Mouse (Mus musculus): ENCODE data around the gene Galr2. TPM values are rescaled to one million over a fixed set of nuclear protein-coding genes. Genes with fewer than 3 reads are reported as not detected.

Gene Galr2
- polyA plus RNA-seq, 1 experiment from 2014 or later = 0.25 TPM

- 11% methylated on average over 18 of the region's 19 CpGs for WGBS
- no peaks in the 10 kb centered on the region for H3K36me3 ChIP-seq (ENCODE audit: control insufficient read depth, insufficient read depth, low read length)
- peak overlapping the region; percentile 43 for H3K9ac ChIP-seq (ENCODE audit: low read depth, low read length)
- H3K9me3 ChIP-seq (ENCODE audit: control insufficient read depth, low read length) = no peaks in the 10 kb centered on the region
- peak; percentile 52 for ATAC-seq
- H3K4me3 ChIP-seq (ENCODE audit: low read length) = no peak overlapping the region; the same call in 1 of the 2 replicates
- H3K4me1 ChIP-seq (ENCODE audit: control insufficient read depth, insufficient read depth, low read depth, low read length) = peaks cover 54% of the 10 kb centered on the region
- peak overlapping the region; percentile 1; the same call in 1 of the 2 replicates for H3K4me2 ChIP-seq (ENCODE audit: low read length)
- 0 out of 2 replicates have a peak overlapping the region, but pooled peaks have one; percentile 2 for H3K27ac ChIP-seq (ENCODE audit: low read depth, low read length)
- H3K27me3 ChIP-seq (replicated peaks; ENCODE audit: control insufficient read depth, insufficient read depth, low read length) = peaks cover 14% of the 10 kb centered on the region
Measured at GRCm38 (mm10) chr11:116332232-116332982, 51.7 kb downstream of the Galr2 start.

- no peak for ATAC-seq
- no peak overlapping the region; the same call in 1 of the 2 replicates for H3K9ac ChIP-seq (ENCODE audit: low read depth, low read length)
- peaks cover 54% of the 10 kb centered on the region for H3K4me1 ChIP-seq (ENCODE audit: control insufficient read depth, insufficient read depth, low read depth, low read length)
- H3K36me3 ChIP-seq (ENCODE audit: control insufficient read depth, insufficient read depth, low read length) = no peaks in the 10 kb centered on the region
- H3K4me2 ChIP-seq (ENCODE audit: low read length) = peak overlapping the region; percentile 100
- WGBS = 60% methylated on average over 3 of the region's 3 CpGs
- no peak overlapping the region for H3K4me3 ChIP-seq (ENCODE audit: low read length)
- H3K27me3 ChIP-seq (replicated peaks; ENCODE audit: control insufficient read depth, insufficient read depth, low read length) = peaks cover 14% of the 10 kb centered on the region
- H3K9me3 ChIP-seq (ENCODE audit: control insufficient read depth, low read length) = no peaks in the 10 kb centered on the region
- peak overlapping the region; percentile 37; the same call in 1 of the 2 replicates for H3K27ac ChIP-seq (ENCODE audit: low read depth, low read length)
Measured at GRCm38 (mm10) chr11:116332983-116333270, 52.2 kb downstream of the Galr2 start.

Other genes with a start within 250 kb of the Galr2 start
- gene Unc13d, start 203.0 kb upstream of the Galr2 start, polyA plus RNA-seq (2015; fragmentation: Nextera tagmentation; extraction: Ambion mirVana) = 0.69 and 0.80 TPM in 2 replicates
- gene Wbp2, start 193.9 kb upstream of the Galr2 start, polyA plus RNA-seq (2015; fragmentation: Nextera tagmentation; extraction: Ambion mirVana) = 183 and 225 TPM in 2 replicates
- gene Trim47, start 153.7 kb upstream of the Galr2 start, polyA plus RNA-seq (2015; fragmentation: Nextera tagmentation; extraction: Ambion mirVana) = 13.5 and 14.5 TPM in 2 replicates
- gene Trim65, start 149.8 kb upstream of the Galr2 start, polyA plus RNA-seq (2015; fragmentation: Nextera tagmentation; extraction: Ambion mirVana) = 3.0 and 4.2 TPM in 2 replicates
- gene Mrpl38, start 142.1 kb upstream of the Galr2 start, polyA plus RNA-seq (2015; fragmentation: Nextera tagmentation; extraction: Ambion mirVana) = 84.0 and 86.8 TPM in 2 replicates
- 49.5 and 55.5 TPM in 2 replicates for gene Fbf1, start 112.8 kb upstream of the Galr2 start, polyA plus RNA-seq (2015; fragmentation: Nextera tagmentation; extraction: Ambion mirVana)
- gene Ten1, start 82.1 kb upstream of the Galr2 start, polyA plus RNA-seq (2015; fragmentation: Nextera tagmentation; extraction: Ambion mirVana) = 92.1 and 106 TPM in 2 replicates
- 67.8 and 73.1 TPM in 2 replicates for gene Acox1, start 81.9 kb upstream of the Galr2 start, polyA plus RNA-seq (2015; fragmentation: Nextera tagmentation; extraction: Ambion mirVana)
- 1.1 and 1.2 TPM in 2 replicates for gene Evpl, start 42.9 kb upstream of the Galr2 start, polyA plus RNA-seq (2015; fragmentation: Nextera tagmentation; extraction: Ambion mirVana)
- 61.8 and 62.4 TPM in 2 replicates for gene Srp68, start 6.7 kb upstream of the Galr2 start, polyA plus RNA-seq (2015; fragmentation: Nextera tagmentation; extraction: Ambion mirVana)
- gene Exoc7, start 26.3 kb downstream of the Galr2 start, polyA plus RNA-seq (2015; fragmentation: Nextera tagmentation; extraction: Ambion mirVana) = 122 and 127 TPM in 2 replicates
- gene Foxj1, start 54.5 kb downstream of the Galr2 start, polyA plus RNA-seq (2015; fragmentation: Nextera tagmentation; extraction: Ambion mirVana) = 13.2 and 16.2 TPM in 2 replicates
- 27.8 and 28.5 TPM in 2 replicates for gene Rnf157, start 132.1 kb downstream of the Galr2 start, polyA plus RNA-seq (2015; fragmentation: Nextera tagmentation; extraction: Ambion mirVana)
- gene Ubald2, start 153.2 kb downstream of the Galr2 start, polyA plus RNA-seq (2015; fragmentation: Nextera tagmentation; extraction: Ambion mirVana) = 28.3 and 35.1 TPM in 2 replicates
- gene Qrich2, start 185.3 kb downstream of the Galr2 start, polyA plus RNA-seq (2015; fragmentation: Nextera tagmentation; extraction: Ambion mirVana) = 0.38 and 0.40 TPM in 2 replicates
- gene Prpsap1, start 213.3 kb downstream of the Galr2 start, polyA plus RNA-seq (2015; fragmentation: Nextera tagmentation; extraction: Ambion mirVana) = 181 and 190 TPM in 2 replicates
- gene Sphk1, start 250.0 kb downstream of the Galr2 start, polyA plus RNA-seq (2015; fragmentation: Nextera tagmentation; extraction: Ambion mirVana) = 10.7 and 13.9 TPM in 2 replicates